Mouse (Mus musculus) ES-E14 (cell line): ENCODE measurements around the gene St6galnac5. TPM values are rescaled to one million over a fixed set of nuclear protein-coding genes. Genes with fewer than 3 reads are reported as not detected.

Source experiments
- DNase-seq: peaks from one replicate; pipeline ENCODE4 v3.0.0-alpha.2; 2013; ENCODE audit warnings: low read depth, low spot score
- H3K27ac ChIP-seq: 2 replicates; pipeline ENCODE4 v1.5.1; 2012; ENCODE audit warnings: low read depth, mild to moderate bottlenecking, low read length, moderate library complexity, mixed read lengths; ENCODE audit not compliant: poor library complexity, insufficient read depth, severe bottlenecking
- H3K36me3 ChIP-seq: 2 replicates; pipeline ENCODE4 v1.6.1; 2012; ENCODE audit warnings: mild to moderate bottlenecking, low read length, moderate library complexity, mixed read lengths; ENCODE audit not compliant: control insufficient read depth, poor library complexity, insufficient read depth, severe bottlenecking
- H3K4me1 ChIP-seq, 2 experiments: fragments of 150-350 bp in 1 of 2; sonication (generic) in 1 of 2; 2 replicates each; pipeline ENCODE4 v1.6.1; 2012; ENCODE audit warnings: low read length in 2 of 2, mild to moderate bottlenecking in 1 of 2, mixed read lengths in 1 of 2; ENCODE audit not compliant: control insufficient read depth in 2 of 2, insufficient read depth in 2 of 2, poor library complexity in 1 of 2
- H3K4me3 ChIP-seq, 2 experiments: fragments of 150-350 bp in 1 of 2; sonication (generic) in 1 of 2; 2 replicates each; pipeline ENCODE4 v1.5.1; 2012; ENCODE audit warnings: low read length in 2 of 2, low read depth in 1 of 2, mild to moderate bottlenecking in 1 of 2, mixed read lengths in 1 of 2; ENCODE audit not compliant: insufficient read depth in 1 of 2, poor library complexity in 1 of 2, severe bottlenecking in 1 of 2
- H3K9ac ChIP-seq: 2 replicates; pipeline ENCODE4 v1.6.1; 2012; ENCODE audit warnings: low read depth, mild to moderate bottlenecking, low read length, mixed read lengths; ENCODE audit not compliant: poor library complexity, insufficient read depth, severe bottlenecking
- H3K9me3 ChIP-seq: fragments of 150-350 bp; sonication (generic); 2 replicates; pipeline ENCODE4 v1.6.1; 2012; ENCODE audit warnings: low read depth, mild to moderate bottlenecking, low read length; ENCODE audit not compliant: control insufficient read depth, insufficient read depth
- CHD2 ChIP-seq: IDR thresholded peaks from 2 replicates; pipeline ENCODE4 v1.6.1; 2014; ENCODE audit warnings: mild to moderate bottlenecking, low read depth, low read length, inconsistent platforms
- HCFC1 ChIP-seq: IDR thresholded peaks from 2 replicates; pipeline ENCODE4 v1.6.1; 2012; ENCODE audit warnings: low read length, inconsistent platforms, borderline replicate concordance; ENCODE audit not compliant: insufficient read depth
- MAFK ChIP-seq: IDR thresholded peaks from 2 replicates; pipeline ENCODE4 v1.6.1; 2014; ENCODE audit warnings: mild to moderate bottlenecking, low read depth, low read length, inconsistent platforms; ENCODE audit not compliant: insufficient read depth
- ZC3H11A ChIP-seq: IDR thresholded peaks from 2 replicates; pipeline ENCODE4 v1.6.1; 2012; ENCODE audit warnings: low read depth, mild to moderate bottlenecking, inconsistent platforms, low read length, borderline replicate concordance
- ZNF384 ChIP-seq: IDR thresholded peaks from 2 replicates; pipeline ENCODE4 v1.6.1; 2012; ENCODE audit warnings: low read depth, low read length, inconsistent platforms
- in situ Hi-C, 2 experiments: fragments of 600-800 bp; cut with MboI; formaldehyde crosslinking; loops; one replicate each; pipeline ENCODE4 v1.15.1; 2025; ENCODE audit warnings: low sequenced_read_pairs in 2 of 2, inconsistent platforms in 1 of 2; ENCODE audit not compliant: unreplicated experiment in 2 of 2
- total RNA-seq: library from RNA; depleted of rRNA; stranded (reverse); fragments of 300-350 nt; gene quantifications from 2 replicates; pipeline ENCODE4 v1.2.3, GENCODE M21; 2012

St6galnac5 gene
- total RNA-seq, 1 experiment, result 0.27 TPM

GRCm38 (mm10) chr3:152842648-152843047 lies 139.4 kb downstream of the St6galnac5 start:
- no peak overlapping the region for H3K27ac ChIP-seq
- no peak overlapping the region for H3K4me3 ChIP-seq
- no peaks in the 10 kb centered on the region for H3K36me3 ChIP-seq
- no peaks in the 10 kb centered on the region for H3K9me3 ChIP-seq
- no peaks in the 10 kb centered on the region for H3K4me1 ChIP-seq
- in situ Hi-C loops, result no loop called here
- TF ChIP-seq CHD2, result no peak
- TF ChIP-seq ZNF384, result no peak
- no peak overlapping the region for H3K9ac ChIP-seq
- DNase-seq, result no peak

- Histone ChIP-seq H3K4me3 (no peak overlapping the region), H3K36me3 (no peaks in the 10 kb centered on the region), H3K9me3 (no peaks in the 10 kb centered on the region), H3K9ac (no peak overlapping the region), H3K27ac (no peak overlapping the region), H3K4me1 (no peaks in the 10 kb centered on the region)
- no peak for DNase-seq
- in situ Hi-C loops, result no loop called here
- TF ChIP-seq HCFC1 (no peak), MAFK (no peak), CHD2 (no peak)
These were observed 140.8 kb downstream of the St6galnac5 start for GRCm38 (mm10) chr3:152841264-152841663.

- H3K27ac ChIP-seq, result no peak overlapping the region
- H3K4me1 ChIP-seq, result no peaks in the 10 kb centered on the region
- H3K9me3 ChIP-seq, result no peaks in the 10 kb centered on the region
- H3K4me3 ChIP-seq, result no peak overlapping the region
- H3K9ac ChIP-seq, result no peak overlapping the region
- in situ Hi-C loops, result no loop called here
- no peak for TF ChIP-seq ZNF384
- no peak for TF ChIP-seq HCFC1
- no peak for TF ChIP-seq MAFK
- TF ChIP-seq ZC3H11A, result no peak
- no peak for TF ChIP-seq CHD2
- no peaks in the 10 kb centered on the region for H3K36me3 ChIP-seq
- no peak for DNase-seq
These were observed 144.1 kb downstream of the St6galnac5 start for GRCm38 (mm10) chr3:152837938-152838337.

GRCm38 (mm10) chr3:152837407-152837806 lies 144.6 kb downstream of the St6galnac5 start:
- Histone ChIP-seq H3K9me3 (no peaks in the 10 kb centered on the region), H3K36me3 (no peaks in the 10 kb centered on the region), H3K9ac (no peak overlapping the region), H3K4me1 (no peaks in the 10 kb centered on the region), H3K27ac (no peak overlapping the region), H3K4me3 (no peak overlapping the region)
- no peak for DNase-seq
- no peak for TF ChIP-seq ZNF384
- no peak for TF ChIP-seq CHD2
- TF ChIP-seq HCFC1, result no peak
- no peak for TF ChIP-seq MAFK
- TF ChIP-seq ZC3H11A, result no peak
- in situ Hi-C loops, result no loop called here

GRCm38 (mm10) chr3:152832436-152832835 lies 149.6 kb downstream of the St6galnac5 start:
- Histone ChIP-seq H3K27ac (no peak overlapping the region), H3K9ac (no peak overlapping the region), H3K4me1 (no peaks in the 10 kb centered on the region), H3K36me3 (no peaks in the 10 kb centered on the region), H3K4me3 (no peak overlapping the region), H3K9me3 (no peaks in the 10 kb centered on the region)
- TF ChIP-seq MAFK, result no peak
- TF ChIP-seq ZNF384, result no peak
- TF ChIP-seq CHD2, result no peak
- no peak for TF ChIP-seq ZC3H11A
- no peak for TF ChIP-seq HCFC1
- in situ Hi-C loops, result no loop called here
- no peak for DNase-seq
